Mouse (Mus musculus) G1E (cell line): ENCODE data around the gene Nav1.

Source experiments
- CTCF ChIP-seq: IDR thresholded peaks from 2 replicates; pipeline ENCODE4 v1.5.1; 2012; ENCODE audit warnings: low read depth, low read length, inconsistent platforms, mixed read lengths
- POLR2AphosphoS5 ChIP-seq: IDR thresholded peaks from 2 replicates; pipeline ENCODE4 v1.6.1; 2012; ENCODE audit warnings: low read depth, low read length, inconsistent platforms; ENCODE audit not compliant: insufficient replicate concordance
- TAL1 ChIP-seq: conservative IDR thresholded peaks from 2 replicates; pipeline ENCODE4 v1.6.1; 2012; ENCODE audit warnings: low read depth, low read length, inconsistent platforms, mixed read lengths

DNA sequence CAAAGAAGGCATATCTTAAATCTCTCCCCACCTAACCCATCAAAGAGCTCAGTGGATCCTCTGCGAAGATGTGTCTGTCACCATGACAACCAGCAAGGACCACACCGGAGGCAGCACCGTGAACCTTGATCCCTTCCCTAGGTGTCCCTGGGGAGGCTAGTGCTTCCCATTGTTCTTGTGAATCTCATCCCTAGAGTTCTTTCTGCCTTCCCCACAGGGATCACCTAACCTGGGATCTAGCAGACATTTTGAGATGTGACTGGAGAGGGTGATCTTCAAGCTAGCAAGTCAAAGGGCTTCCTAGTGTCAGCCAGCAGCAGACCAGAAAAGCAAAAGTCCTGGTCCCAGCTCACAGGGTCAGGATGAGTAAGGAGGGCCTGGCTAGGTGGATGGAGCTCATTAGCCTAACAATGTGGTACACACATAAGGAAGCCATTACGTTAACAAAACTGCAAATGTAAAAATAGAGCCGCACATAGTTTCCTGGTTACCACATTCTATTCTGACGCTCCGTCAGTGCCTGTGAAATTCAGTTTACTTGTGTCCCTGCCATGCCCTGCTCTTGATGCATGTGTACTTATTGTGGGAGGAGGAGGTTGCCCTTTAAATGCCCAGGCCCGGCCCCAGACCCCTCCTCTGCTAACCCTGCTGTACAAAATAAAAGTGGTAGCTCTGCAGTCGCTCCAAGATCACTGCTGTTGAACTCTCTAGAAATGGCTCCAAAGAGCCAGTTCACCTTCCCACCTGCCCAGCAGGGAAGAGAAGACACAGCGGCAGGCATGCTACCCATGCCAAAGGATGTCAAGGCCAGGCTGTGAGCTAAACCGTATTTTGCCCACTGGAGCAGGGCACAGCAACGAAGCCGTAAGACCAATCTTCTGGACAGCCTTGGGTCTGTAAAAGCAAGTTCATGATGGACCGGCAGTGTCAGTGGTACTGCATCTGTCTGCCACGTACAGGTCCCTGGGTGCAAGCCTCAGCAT lies 6.8 kb downstream of the Nav1 start:
- TF ChIP-seq CTCF (no peak), TAL1 (no peak), POLR2AphosphoS5 (no peak)
